Mouse (Mus musculus) ES-E14 (cell line): ENCODE data around the gene Hoxb2. TPM values are rescaled to one million over a fixed set of nuclear protein-coding genes. Genes with fewer than 3 reads are reported as not detected.

Experiments used
- DNase-seq: peaks from one replicate; pipeline ENCODE4 v3.0.0-alpha.2; 2013; ENCODE audit warnings: low read depth, low spot score
- H3K27ac ChIP-seq: 2 replicates; pipeline ENCODE4 v1.5.1; 2012; ENCODE audit warnings: low read depth, mild to moderate bottlenecking, low read length, moderate library complexity, mixed read lengths; ENCODE audit not compliant: poor library complexity, insufficient read depth, severe bottlenecking
- H3K36me3 ChIP-seq: 2 replicates; pipeline ENCODE4 v1.6.1; 2012; ENCODE audit warnings: mild to moderate bottlenecking, low read length, moderate library complexity, mixed read lengths; ENCODE audit not compliant: control insufficient read depth, poor library complexity, insufficient read depth, severe bottlenecking
- H3K4me1 ChIP-seq, 2 experiments: fragments of 150-350 bp in 1 of 2; sonication (generic) in 1 of 2; 2 replicates each; pipeline ENCODE4 v1.6.1; 2012; ENCODE audit warnings: low read length in 2 of 2, mild to moderate bottlenecking in 1 of 2, mixed read lengths in 1 of 2; ENCODE audit not compliant: control insufficient read depth in 2 of 2, insufficient read depth in 2 of 2, poor library complexity in 1 of 2
- H3K4me3 ChIP-seq, 2 experiments: fragments of 150-350 bp in 1 of 2; sonication (generic) in 1 of 2; 2 replicates each; pipeline ENCODE4 v1.5.1; 2012; ENCODE audit warnings: low read length in 2 of 2, low read depth in 1 of 2, mild to moderate bottlenecking in 1 of 2, mixed read lengths in 1 of 2; ENCODE audit not compliant: insufficient read depth in 1 of 2, poor library complexity in 1 of 2, severe bottlenecking in 1 of 2
- H3K9ac ChIP-seq: 2 replicates; pipeline ENCODE4 v1.6.1; 2012; ENCODE audit warnings: low read depth, mild to moderate bottlenecking, low read length, mixed read lengths; ENCODE audit not compliant: poor library complexity, insufficient read depth, severe bottlenecking
- H3K9me3 ChIP-seq: fragments of 150-350 bp; sonication (generic); 2 replicates; pipeline ENCODE4 v1.6.1; 2012; ENCODE audit warnings: low read depth, mild to moderate bottlenecking, low read length; ENCODE audit not compliant: control insufficient read depth, insufficient read depth
- CHD2 ChIP-seq: IDR thresholded peaks from 2 replicates; pipeline ENCODE4 v1.6.1; 2014; ENCODE audit warnings: mild to moderate bottlenecking, low read depth, low read length, inconsistent platforms
- HCFC1 ChIP-seq: IDR thresholded peaks from 2 replicates; pipeline ENCODE4 v1.6.1; 2012; ENCODE audit warnings: low read length, inconsistent platforms, borderline replicate concordance; ENCODE audit not compliant: insufficient read depth
- MAFK ChIP-seq: IDR thresholded peaks from 2 replicates; pipeline ENCODE4 v1.6.1; 2014; ENCODE audit warnings: mild to moderate bottlenecking, low read depth, low read length, inconsistent platforms; ENCODE audit not compliant: insufficient read depth
- ZC3H11A ChIP-seq: IDR thresholded peaks from 2 replicates; pipeline ENCODE4 v1.6.1; 2012; ENCODE audit warnings: low read depth, mild to moderate bottlenecking, inconsistent platforms, low read length, borderline replicate concordance
- ZNF384 ChIP-seq: IDR thresholded peaks from 2 replicates; pipeline ENCODE4 v1.6.1; 2012; ENCODE audit warnings: low read depth, low read length, inconsistent platforms
- in situ Hi-C, 2 experiments: fragments of 600-800 bp; cut with MboI; formaldehyde crosslinking; loops; one replicate each; pipeline ENCODE4 v1.15.1; 2025; ENCODE audit warnings: low sequenced_read_pairs in 2 of 2, inconsistent platforms in 1 of 2; ENCODE audit not compliant: unreplicated experiment in 2 of 2
- total RNA-seq: library from RNA; depleted of rRNA; stranded (reverse); fragments of 300-350 nt; gene quantifications from 2 replicates; pipeline ENCODE4 v1.2.3, GENCODE M21; 2012; rRNA removed

The Hoxb2 gene
- total RNA-seq, 1 experiment, result 0.62 TPM

DNA sequence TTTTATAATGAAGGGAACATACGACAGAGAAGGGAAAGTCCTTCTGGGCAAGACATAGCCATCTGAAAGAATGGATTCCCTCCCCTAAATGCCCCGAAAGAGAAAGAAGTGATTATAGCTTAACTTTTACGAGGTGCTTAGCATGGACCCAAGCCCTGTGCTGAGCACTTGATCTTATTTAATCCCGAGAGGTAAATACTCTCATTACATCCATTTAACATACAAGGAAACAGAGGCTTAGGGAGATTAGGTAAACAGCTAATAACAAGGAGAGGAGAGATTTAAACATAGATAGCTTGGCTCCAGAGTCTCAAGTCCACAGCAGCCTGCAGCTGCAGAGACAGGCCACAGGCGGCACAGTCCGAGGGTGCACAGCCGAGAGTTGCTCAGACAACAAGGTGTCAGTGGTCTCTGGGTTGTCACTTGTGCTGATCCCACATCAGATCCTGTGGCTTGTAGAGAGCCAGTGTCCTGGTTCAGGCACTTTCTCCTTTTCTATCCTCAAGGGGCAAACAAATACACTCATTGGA, 47.5 kb downstream of the Hoxb2 start:
- no peaks in the 10 kb centered on the region for H3K36me3 ChIP-seq
- no peak overlapping the region for H3K27ac ChIP-seq
- H3K4me1 ChIP-seq, result peaks cover 2 to 4% of the 10 kb centered on the region in 2 experiments; a peak in 1 of 4 replicates
- TF ChIP-seq HCFC1, result no peak
- no peak for TF ChIP-seq MAFK
- TF ChIP-seq CHD2, result no peak
- no peak for TF ChIP-seq ZC3H11A
- no peak for TF ChIP-seq ZNF384
- no peak for DNase-seq
- no peak overlapping the region for H3K4me3 ChIP-seq
- no peak overlapping the region for H3K9ac ChIP-seq
- in situ Hi-C loops, result no loop called here
- H3K9me3 ChIP-seq, result no peaks in the 10 kb centered on the region

DNA sequence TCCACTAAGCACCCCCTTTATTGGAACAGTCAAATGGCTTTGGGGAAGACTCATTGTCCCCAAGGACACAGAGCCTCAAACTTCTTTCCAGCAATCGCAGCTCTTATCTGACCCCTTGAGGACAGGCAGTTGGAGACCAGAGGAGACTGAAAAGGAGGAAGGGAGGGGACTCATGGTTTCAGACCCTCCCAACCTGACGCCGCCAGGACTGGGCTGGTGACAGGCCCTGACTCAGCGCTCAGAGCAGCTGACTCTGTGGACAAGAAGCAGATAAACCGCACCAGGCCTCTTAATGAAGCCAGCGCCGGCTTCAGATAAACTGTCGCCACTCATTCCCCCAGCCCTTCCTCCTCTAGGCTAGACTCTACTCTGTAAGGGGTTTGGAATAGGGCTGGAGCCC, 49.6 kb downstream of the Hoxb2 start:
- H3K27ac ChIP-seq, result no peak overlapping the region
- H3K4me3 ChIP-seq, result no peak overlapping the region
- H3K9me3 ChIP-seq, result no peaks in the 10 kb centered on the region
- no peak overlapping the region for H3K9ac ChIP-seq
- in situ Hi-C loops, result no loop called here
- TF ChIP-seq CHD2 (no peak), ZC3H11A (no peak), HCFC1 (no peak), MAFK (no peak), ZNF384 (no peak)
- peaks cover 2 to 4% of the 10 kb centered on the region in 2 experiments; a peak in 1 of 4 replicates for H3K4me1 ChIP-seq
- H3K36me3 ChIP-seq, result no peaks in the 10 kb centered on the region
- DNase-seq, result no peak

Other genes starting within 250 kb of the Hoxb2 start
- 23.3 and 160 TPM in 2 replicates for gene Calcoco2, start 238.6 kb upstream of the Hoxb2 start, total RNA-seq
- gene Ttll6, start 216.7 kb upstream of the Hoxb2 start, total RNA-seq, result 5.0 and 5.4 TPM in 2 replicates
- 0.48 and 1.4 TPM in 2 replicates for gene Hoxb13, start 156.2 kb upstream of the Hoxb2 start, total RNA-seq
- gene Hoxb9, start 79.1 kb upstream of the Hoxb2 start, total RNA-seq, result 1.2 and 3.3 TPM in 2 replicates
- 0.18 TPM in 1 of 2 replicates, not detected in the other for gene Hoxb8, start 68.6 kb upstream of the Hoxb2 start, total RNA-seq
- gene Hoxb7, start 63.9 kb upstream of the Hoxb2 start, total RNA-seq, result 0.98 TPM in 1 of 2 replicates, not detected in the other
- gene Hoxb6, start 58.0 kb upstream of the Hoxb2 start, total RNA-seq, result 0.22 and 0.26 TPM in 2 replicates
- gene Hoxb5, start 47.2 kb upstream of the Hoxb2 start, total RNA-seq, result 0.09 and 0.16 TPM in 2 replicates
- gene Hoxb4, start 32.3 kb upstream of the Hoxb2 start, total RNA-seq, result 0.21 and 1.2 TPM in 2 replicates
- gene Hoxb3, start 27.2 kb upstream of the Hoxb2 start, total RNA-seq, result 0.54 TPM in 1 of 2 replicates, not detected in the other
- gene Hoxb1, start 15.2 kb downstream of the Hoxb2 start, total RNA-seq, result 0.37 and 0.49 TPM in 2 replicates
- gene Skap1, start 114.1 kb downstream of the Hoxb2 start, total RNA-seq, result 0.37 and 0.40 TPM in 2 replicates